Mouse (Mus musculus) central nervous system, embryonic 11.5 days (tissue): ENCODE measurements around the gene Cd3e. TPM values are rescaled to one million over a fixed set of nuclear protein-coding genes. Genes with fewer than 3 reads are reported as not detected.

Experiments
- polyA plus RNA-seq: library from polyadenylated mRNA; depleted of rRNA; stranded (reverse); fragments of >200 nt; gene quantifications from 2 replicates; pipeline ENCODE4 v1.2.3, GENCODE M21; 2012; rRNA removed

The Cd3e gene
- not detected in 2 replicates for polyA plus RNA-seq

GRCm38 (mm10) chr9:45009180-45010078 is at the start of gene Cd3e:
Gene Cd3e, minus strand, starts transcription at chr9:45009627.

GRCm38 (mm10) chr9:45055082-45055713 is 45.8 kb upstream of the Cd3e start, which contains the start of gene Mpzl3:
Gene Mpzl3, plus strand, starts transcription at chr9:45055186.

GRCm38 (mm10) chr9:45039499-45039898 is 30.1 kb upstream of the Cd3e start, which contains the start of gene Mpzl2:
Gene Mpzl2, plus strand, starts transcription at chr9:45039799.

GRCm38 (mm10) chr9:44981676-44982075 is 27.8 kb downstream of the Cd3e start, which contains the start of gene Cd3d:
Gene Cd3d, plus strand, starts transcription at chr9:44981786.

GRCm38 (mm10) chr9:44980242-44980641 is 29.2 kb downstream of the Cd3e start, which contains the start of gene Cd3g:
Gene Cd3g, minus strand, starts transcription at chr9:44980431.

GRCm38 (mm10) chr9:44965126-44965832 is 44.1 kb downstream of the Cd3e start, which contains the start of gene Ube4a:
Gene Ube4a, minus strand, starts transcription at chr9:44965600.

Other genes with a start within 250 kb of the Cd3e start
- gene Arcn1, start 241.8 kb downstream of the Cd3e start, polyA plus RNA-seq, result 97.4 and 105 TPM in 2 replicates
- 126 and 128 TPM in 2 replicates for gene Ift46, start 241.7 kb downstream of the Cd3e start, polyA plus RNA-seq
- gene Tmem25, start 210.3 kb downstream of the Cd3e start, polyA plus RNA-seq, result 3.8 and 6.6 TPM in 2 replicates
- gene Ttc36, start 206.6 kb downstream of the Cd3e start, polyA plus RNA-seq, result 0.83 and 0.94 TPM in 2 replicates
- 17.7 and 21.7 TPM in 2 replicates for gene Kmt2a, start 128.3 kb downstream of the Cd3e start, polyA plus RNA-seq
- 255 and 521 TPM in 2 replicates for gene Atp5l, start 88.9 kb downstream of the Cd3e start, polyA plus RNA-seq
- gene Ube4a, start 44.0 kb downstream of the Cd3e start, polyA plus RNA-seq, result 19.1 and 28.7 TPM in 2 replicates
- gene Cd3g, start 29.2 kb downstream of the Cd3e start, polyA plus RNA-seq, result 0.05 and 0.06 TPM in 2 replicates
- gene Cd3d, start 27.8 kb downstream of the Cd3e start, polyA plus RNA-seq, result not detected in 2 replicates
- 0.94 and 3.8 TPM in 2 replicates for gene Mpzl2, start 30.2 kb upstream of the Cd3e start, polyA plus RNA-seq
- 1.4 and 1.8 TPM in 2 replicates for gene Mpzl3, start 45.6 kb upstream of the Cd3e start, polyA plus RNA-seq
- gene Jaml, start 69.6 kb upstream of the Cd3e start, polyA plus RNA-seq, result 0.13 and 0.41 TPM in 2 replicates
- gene Scn2b, start 108.2 kb upstream of the Cd3e start, polyA plus RNA-seq, result 4.6 and 5.2 TPM in 2 replicates
- gene Scn4b, start 128.8 kb upstream of the Cd3e start, polyA plus RNA-seq, result 0.25 and 0.32 TPM in 2 replicates
- not detected in 2 replicates for gene BC049352, start 172.4 kb upstream of the Cd3e start, polyA plus RNA-seq
- 0.02 and 0.07 TPM in 2 replicates for gene Tmprss4, start 194.5 kb upstream of the Cd3e start, polyA plus RNA-seq